Mouse (Mus musculus): ENCODE results near the gene Wdr63.
"Not testable (repeated sequence)": the region's sequence is repeated elsewhere in the genome, so short reads cannot be mapped to it uniquely, and the experiment has no call there.

The Wdr63 gene

DNA sequence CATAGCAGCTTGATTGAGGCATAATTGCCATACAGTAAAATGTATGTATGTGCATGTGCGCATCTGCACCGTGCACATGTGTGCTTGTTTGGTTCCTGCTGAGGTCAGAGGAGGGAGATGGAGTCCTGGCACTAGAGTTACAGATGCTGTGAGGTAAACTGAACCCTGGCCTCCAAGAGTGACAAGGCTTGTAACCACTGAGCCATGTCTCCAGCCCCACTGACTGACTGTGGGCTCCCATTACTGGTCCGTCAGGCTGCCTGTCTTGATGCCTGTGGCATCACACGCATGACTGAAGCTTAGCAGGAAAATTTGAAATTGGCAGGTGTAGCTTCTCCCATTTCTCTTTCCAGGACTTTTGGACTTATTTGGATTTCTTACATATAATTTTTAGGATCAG lies 97.2 kb downstream of the Wdr63 start:
- no peak for DNase-seq (ENCODE audit: low spot score)

DNA sequence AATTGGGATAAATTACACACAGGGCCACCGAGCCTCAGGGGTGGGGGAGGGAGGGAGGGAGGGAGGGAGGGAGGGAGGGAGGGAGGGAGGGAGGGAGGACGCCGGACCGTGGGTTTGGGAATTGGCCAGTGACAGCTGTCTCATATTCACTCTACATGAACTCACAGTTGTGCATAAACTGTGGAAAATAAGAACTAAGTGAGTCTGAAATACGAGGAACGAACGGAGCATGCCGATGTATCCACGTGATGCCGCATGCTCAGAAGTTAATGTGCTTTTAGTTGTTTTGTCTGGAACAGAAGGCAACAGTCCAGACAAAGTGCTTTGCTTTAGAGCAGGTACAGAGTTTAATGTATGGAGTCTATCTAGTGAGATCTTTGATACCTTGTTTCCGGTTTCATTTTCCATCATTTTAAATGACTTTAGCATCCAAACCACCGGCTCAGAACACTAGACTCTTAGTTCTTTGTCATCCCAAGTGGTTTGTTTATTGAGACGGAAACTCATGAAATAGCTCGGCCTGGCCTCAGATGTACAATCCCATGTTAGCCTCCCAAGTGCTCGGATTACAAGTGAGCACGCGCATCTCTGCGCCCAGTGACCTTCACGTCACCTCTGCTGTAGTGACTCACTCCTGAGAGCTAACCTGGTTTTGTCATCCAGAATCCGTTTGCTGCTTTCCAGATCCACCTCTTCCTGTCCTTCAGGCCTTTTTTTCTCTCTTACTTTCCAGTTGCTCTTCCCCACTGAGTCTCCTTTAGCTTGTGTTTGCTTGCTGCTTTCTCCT lies 97.9 kb downstream of the Wdr63 start:
- DNase-seq (ENCODE audit: low spot score), result no peak

DNA sequence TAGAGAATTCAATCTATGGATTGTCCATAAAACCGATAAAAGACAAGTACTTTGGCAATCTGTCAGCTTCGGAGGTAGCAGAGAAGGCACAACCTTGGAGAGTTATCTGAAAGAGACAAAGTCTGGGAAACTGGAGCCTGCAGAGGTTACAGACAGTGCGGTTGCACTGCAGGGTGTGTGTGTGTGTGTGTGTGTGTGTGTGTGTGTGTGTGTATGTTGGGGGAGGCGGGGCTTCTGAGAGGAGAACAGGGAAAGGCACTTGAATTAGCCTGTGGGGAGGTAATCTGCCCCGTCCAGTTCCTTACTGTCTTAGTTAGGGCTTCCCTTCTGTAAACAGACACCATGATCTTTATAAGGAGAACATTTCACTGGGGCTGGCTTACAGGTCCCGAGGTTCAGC lies 100.1 kb downstream of the Wdr63 start:
- no peak for DNase-seq (ENCODE audit: low spot score)

DNA sequence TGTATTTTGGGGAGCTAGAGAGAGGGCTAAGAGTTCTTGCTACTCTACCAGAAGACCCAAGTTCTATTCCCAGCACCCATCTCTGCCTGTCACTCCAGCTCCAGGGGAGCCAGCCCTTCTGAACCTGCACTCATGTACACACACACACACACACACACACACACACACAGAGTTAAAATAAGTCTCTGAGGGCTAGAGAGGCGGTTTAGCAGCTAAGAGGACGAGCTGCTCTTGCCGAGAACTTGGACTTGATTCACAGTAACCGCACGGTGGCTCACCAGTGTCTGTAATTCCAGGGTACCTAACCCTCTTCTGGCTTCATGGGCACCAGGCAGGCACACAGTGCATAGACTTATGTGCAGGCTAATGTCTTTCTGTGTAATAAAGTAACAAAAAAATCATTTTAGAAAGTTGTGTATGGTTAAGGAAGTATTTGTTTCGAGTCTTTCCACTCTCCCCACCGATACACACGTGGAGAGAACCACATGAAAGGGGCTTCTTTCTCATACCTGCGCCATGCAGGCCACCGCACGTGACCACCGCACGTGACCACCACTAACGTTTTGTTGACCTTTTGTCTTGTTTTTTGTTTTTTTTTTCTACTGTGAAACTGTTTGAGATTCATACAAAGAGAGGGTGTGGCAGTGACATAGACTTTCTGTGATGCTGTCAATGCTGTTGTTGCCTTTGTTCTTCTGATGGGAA lies 103.4 kb downstream of the Wdr63 start:
- DNase-seq (ENCODE audit: low spot score), result no peak

DNA sequence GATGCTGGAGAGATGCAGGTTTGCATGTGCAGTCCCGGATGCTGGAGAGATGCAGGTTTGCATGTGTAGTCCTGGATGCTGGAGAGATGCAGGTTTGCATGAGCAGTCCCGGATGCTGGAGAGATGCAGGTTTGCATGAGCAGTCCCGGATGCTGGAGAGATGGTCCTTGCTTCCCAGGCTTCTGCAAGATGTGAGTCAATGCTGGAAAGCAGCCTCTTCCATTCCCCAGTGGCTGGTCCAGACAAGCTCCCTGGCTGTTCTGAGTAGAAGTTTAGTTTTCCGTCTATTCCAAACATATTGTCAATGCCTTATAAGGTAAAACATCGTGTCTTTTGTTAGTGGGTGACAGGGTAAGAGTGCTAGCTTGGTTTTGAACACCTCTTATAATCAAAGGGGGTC lies 111.4 kb downstream of the Wdr63 start:
- not testable (repeated sequence) for DNase-seq (ENCODE audit: low spot score)

DNA sequence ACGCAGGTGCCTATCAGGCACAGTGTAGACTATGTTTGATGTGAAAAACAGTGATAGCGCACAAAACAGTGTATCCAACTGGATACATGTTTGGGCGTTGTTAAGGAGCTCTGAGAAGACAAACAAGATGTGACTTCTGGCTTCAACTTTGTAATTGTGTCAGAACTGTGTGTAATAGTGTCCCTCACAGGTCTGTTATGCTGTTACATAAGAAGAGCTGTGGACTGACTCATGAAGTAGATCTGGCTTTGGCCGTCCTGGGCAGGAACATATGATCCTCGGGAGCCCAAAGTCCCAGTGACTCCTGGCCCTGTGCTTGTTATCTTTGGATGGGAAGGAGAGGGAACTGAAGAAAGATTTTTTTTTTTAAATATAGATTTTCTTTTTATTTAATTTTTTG lies 112.4 kb downstream of the Wdr63 start:
- no peak for DNase-seq (ENCODE audit: low spot score)

DNA sequence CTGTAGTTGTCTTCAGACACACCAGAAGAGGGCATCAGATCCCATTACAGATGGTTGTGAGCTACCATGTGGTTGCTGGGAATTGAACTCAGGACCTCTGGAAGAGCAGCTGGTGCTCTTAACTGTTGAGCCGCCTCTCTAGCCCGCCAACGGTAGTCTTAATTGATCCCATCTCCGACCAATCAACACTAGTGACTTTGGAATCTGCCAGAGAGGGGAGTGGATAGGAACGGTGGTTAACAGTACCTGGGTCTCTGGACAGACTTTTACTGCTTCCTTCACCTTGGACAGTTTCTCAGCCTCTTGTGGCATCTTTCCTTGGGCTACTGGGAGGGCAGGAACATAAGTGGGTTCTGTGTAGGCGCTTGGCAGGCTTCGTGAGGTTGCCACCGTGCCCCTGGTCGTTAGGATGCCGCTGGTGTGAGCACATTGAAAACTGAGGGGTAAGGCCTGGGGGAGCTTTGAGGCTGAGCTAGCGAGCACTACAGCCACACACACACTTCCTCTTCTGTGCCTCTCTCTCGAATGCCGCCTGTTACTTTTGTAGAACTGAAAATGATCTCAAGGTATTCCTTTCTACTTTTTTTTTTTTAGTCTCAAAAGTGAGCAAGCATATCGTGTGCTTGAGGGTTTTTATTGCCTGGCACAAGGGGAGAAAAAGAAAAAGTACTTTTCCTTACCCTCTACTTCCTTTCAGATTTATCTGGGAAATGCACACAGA lies 114.3 kb downstream of the Wdr63 start:
- no peak for DNase-seq (ENCODE audit: low spot score)

DNA sequence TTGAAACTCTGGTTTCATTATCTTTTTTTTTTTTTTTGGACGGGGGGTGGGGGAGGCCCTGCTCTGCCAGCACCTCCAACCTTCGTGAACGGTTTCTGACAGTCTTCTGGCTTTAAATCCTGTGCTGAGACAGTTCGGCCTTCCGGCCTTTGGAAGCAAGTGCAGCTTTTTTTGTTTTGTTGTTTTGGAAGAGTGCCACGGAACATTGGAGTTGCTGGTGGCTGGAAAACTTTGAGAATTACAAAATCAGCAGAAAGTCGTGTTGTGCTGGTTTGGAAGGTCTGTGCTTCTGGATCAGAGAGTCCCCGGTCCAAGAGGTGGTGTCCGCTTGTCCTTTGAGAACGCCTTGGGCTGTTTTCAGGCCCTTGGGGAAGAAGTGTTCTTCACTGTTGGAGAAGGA lies 115.1 kb downstream of the Wdr63 start:
- no peak for DNase-seq (ENCODE audit: low spot score)

DNA sequence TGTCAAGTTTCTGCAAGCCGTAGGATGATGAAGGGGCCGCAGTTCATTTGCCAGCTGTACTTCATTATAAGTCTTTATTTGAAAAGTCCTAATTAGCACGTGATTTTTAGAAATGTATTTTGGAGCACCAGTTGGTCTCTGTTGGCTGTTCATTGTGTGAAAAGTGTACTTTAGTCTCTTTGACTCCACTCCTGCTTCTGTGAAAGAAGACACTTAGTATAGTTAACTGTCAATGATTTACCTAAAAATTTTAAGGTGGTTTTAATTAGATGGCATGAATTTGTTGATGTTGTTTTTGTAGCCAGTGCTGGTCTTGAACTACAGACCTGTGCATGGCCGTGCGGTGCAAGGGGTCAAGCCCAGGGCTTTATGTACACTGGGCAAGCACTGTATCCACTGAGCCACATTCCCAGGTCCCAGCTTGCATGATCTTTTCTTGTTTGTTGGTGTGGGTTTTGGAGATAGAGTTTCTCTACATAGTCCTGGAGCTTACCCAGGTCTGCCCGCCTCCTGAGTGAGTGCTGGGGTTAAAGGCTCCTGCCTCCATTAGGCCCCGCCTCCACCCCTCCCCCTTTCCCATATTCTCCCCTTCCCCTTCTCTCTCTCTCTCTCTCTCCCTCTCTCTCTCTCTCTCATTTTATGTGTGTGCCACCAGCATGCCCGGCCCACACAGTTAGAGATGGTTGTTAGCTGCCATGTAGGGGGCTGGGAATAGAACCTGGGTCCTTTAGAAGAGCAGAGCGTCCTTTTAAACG lies 115.8 kb downstream of the Wdr63 start:
- no peak for DNase-seq (ENCODE audit: low spot score)

DNA sequence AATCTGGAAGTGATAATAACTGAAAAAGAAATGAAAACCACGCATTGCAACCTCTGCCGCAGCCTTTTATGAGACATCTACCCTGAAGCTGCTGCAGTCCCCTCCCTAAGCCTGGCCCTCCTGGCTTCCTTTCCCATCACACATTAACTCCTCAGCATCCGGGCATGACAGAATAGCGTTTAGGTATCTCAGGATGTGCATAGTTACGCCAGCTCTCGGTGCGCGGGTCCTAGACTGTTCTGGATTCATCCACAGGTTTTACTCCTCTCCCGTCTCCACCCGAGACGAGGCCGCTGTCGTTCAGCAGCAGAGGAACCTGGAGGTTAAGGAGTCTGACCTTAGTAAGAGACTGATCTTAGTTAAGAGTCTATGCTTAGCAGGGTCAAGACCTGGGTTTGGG lies 116.8 kb downstream of the Wdr63 start:
- DNase-seq (ENCODE audit: low spot score), result no peak

Measured in testis, postnatal 10 days (tissue).